Mouse (Mus musculus) embryonic facial prominence, embryonic 13.5 days (tissue): ENCODE measurements around the gene Cbl. TPM values are rescaled to one million over a fixed set of nuclear protein-coding genes. Genes with fewer than 3 reads are reported as not detected.

Experiments
- ATAC-seq: fragments of 200-750 bp; cut with Nextera tagmentation; 2 replicates; pipeline ENCODE4 v1.8.0; 2017; ENCODE audit warnings: low read depth; ENCODE audit not compliant: insufficient number of reproducible peaks, insufficient read depth, low FRiP score, low TSS enrichment
- H3K27ac ChIP-seq: fragments of 300-500 bp; sonication (generic); 2 replicates; pipeline ENCODE4 v1.5.1; 2015; ENCODE audit warnings: moderate library complexity, mild to moderate bottlenecking, inconsistent platforms
- H3K27me3 ChIP-seq: fragments of 300-500 bp; sonication (generic); 2 replicates; pipeline ENCODE4 v1.6.1; 2015; ENCODE audit warnings: mild to moderate bottlenecking, inconsistent platforms
- H3K36me3 ChIP-seq: fragments of 300-500 bp; sonication (generic); 2 replicates; pipeline ENCODE4 v1.6.1; 2015; ENCODE audit warnings: mild to moderate bottlenecking, inconsistent platforms
- H3K4me1 ChIP-seq: fragments of 300-500 bp; sonication (generic); 2 replicates; pipeline ENCODE4 v1.6.1; 2015; ENCODE audit warnings: inconsistent platforms
- H3K4me2 ChIP-seq: fragments of 300-500 bp; sonication (generic); 2 replicates; pipeline ENCODE4 v1.6.1; 2015; ENCODE audit warnings: moderate library complexity, mild to moderate bottlenecking, inconsistent platforms
- H3K4me3 ChIP-seq: fragments of 300-500 bp; sonication (generic); 2 replicates; pipeline ENCODE4 v1.5.1; 2015; ENCODE audit warnings: mild to moderate bottlenecking, inconsistent platforms
- H3K9ac ChIP-seq: fragments of 300-500 bp; sonication (generic); 2 replicates; pipeline ENCODE4 v1.6.1; 2015; ENCODE audit warnings: mild to moderate bottlenecking, inconsistent platforms
- H3K9me3 ChIP-seq: fragments of 300-500 bp; sonication (generic); 2 replicates; pipeline ENCODE4 v1.6.1; 2016; ENCODE audit warnings: inconsistent platforms
- WGBS: fragments of 180-500 bp; shearing (Covaris S2); methylation state at CpG from one replicate; pipeline ENCODE4 v1.1.7; 2015; ENCODE audit warnings: mixed read lengths; 5-methylcytosine and 5-hydroxymethylcytosine counted together
- polyA plus RNA-seq: library from polyadenylated mRNA; unstranded; fragments of >200 nt; fragmentation: Nextera tagmentation; extraction: Ambion mirVana; gene quantifications from 2 replicates; pipeline ENCODE4 v1.2.1, GENCODE M21; 2015

Cbl gene
- polyA plus RNA-seq, 1 experiment from 2014 or later = 17.3 TPM

GRCm38 (mm10) chr9:44207840-44208239 is 26.0 kb downstream of the Cbl start:
- H3K36me3 ChIP-seq = peaks cover 22% of the 10 kb centered on the region
- H3K4me1 ChIP-seq = 0 out of 2 replicates have a peak, but pooled peaks cover 4% of the 10 kb centered on the region
- ATAC-seq = no peak
- H3K27me3 ChIP-seq = no peaks in the 10 kb centered on the region
- H3K9me3 ChIP-seq = no peaks in the 10 kb centered on the region; the same call in 1 of the 2 replicates
- 81% methylated on average over 2 of the region's 2 CpGs for WGBS
- H3K4me2 ChIP-seq = no peak overlapping the region
- H3K4me3 ChIP-seq = no peak overlapping the region
- H3K27ac ChIP-seq = no peak overlapping the region
- H3K9ac ChIP-seq = no peak overlapping the region

GRCm38 (mm10) chr9:44200458-44200857 is 33.4 kb downstream of the Cbl start:
- Histone ChIP-seq H3K9me3 (no peaks in the 10 kb centered on the region), H3K36me3 (peaks cover 33% of the 10 kb centered on the region), H3K27me3 (no peaks in the 10 kb centered on the region), H3K4me2 (no peak overlapping the region), H3K9ac (no peak overlapping the region), H3K27ac (no peak overlapping the region), H3K4me3 (no peak overlapping the region), H3K4me1 (no peaks in the 10 kb centered on the region)
- 76% methylated on average over 3 of the region's 3 CpGs for WGBS
- ATAC-seq = no peak

- Histone ChIP-seq H3K4me2 (no peak overlapping the region), H3K36me3 (peaks cover 35% of the 10 kb centered on the region), H3K4me3 (no peak overlapping the region), H3K27ac (no peak overlapping the region; the same call in 1 of the 2 replicates), H3K4me1 (no peaks in the 10 kb centered on the region), H3K9me3 (no peaks in the 10 kb centered on the region), H3K9ac (no peak overlapping the region), H3K27me3 (no peaks in the 10 kb centered on the region)
- ATAC-seq = no peak
Observed at GRCm38 (mm10) chr9:44199580-44199979, 34.3 kb downstream of the Cbl start.

DNA sequence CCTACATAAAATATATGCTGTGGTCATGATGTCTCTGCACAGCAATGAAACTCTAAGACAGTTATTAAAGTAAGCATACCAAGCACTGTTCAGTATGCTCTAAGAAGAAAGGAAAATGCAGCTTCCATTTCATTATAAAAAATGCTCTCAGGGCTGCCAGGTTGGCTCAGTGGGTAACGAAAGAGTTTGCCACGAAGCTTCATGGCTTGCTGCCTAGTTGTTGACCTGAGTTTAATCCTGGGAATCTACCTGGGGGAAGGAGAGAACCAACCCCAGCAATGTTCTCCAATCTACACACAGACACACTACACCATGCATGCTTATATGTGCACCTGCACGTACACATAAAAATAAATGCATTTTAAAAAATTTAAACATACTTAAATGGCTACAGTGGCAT is 34.7 kb downstream of the Cbl start:
- H3K4me3 ChIP-seq = no peak overlapping the region
- no peak overlapping the region for H3K4me2 ChIP-seq
- H3K4me1 ChIP-seq = no peaks in the 10 kb centered on the region
- ATAC-seq = no peak
- 83% methylated on average over 3 of the region's 3 CpGs for WGBS
- H3K27me3 ChIP-seq = no peaks in the 10 kb centered on the region
- H3K36me3 ChIP-seq = peaks cover 39% of the 10 kb centered on the region
- H3K9me3 ChIP-seq = no peaks in the 10 kb centered on the region
- H3K9ac ChIP-seq = no peak overlapping the region
- peak overlapping the region; percentile 60 for H3K27ac ChIP-seq

DNA sequence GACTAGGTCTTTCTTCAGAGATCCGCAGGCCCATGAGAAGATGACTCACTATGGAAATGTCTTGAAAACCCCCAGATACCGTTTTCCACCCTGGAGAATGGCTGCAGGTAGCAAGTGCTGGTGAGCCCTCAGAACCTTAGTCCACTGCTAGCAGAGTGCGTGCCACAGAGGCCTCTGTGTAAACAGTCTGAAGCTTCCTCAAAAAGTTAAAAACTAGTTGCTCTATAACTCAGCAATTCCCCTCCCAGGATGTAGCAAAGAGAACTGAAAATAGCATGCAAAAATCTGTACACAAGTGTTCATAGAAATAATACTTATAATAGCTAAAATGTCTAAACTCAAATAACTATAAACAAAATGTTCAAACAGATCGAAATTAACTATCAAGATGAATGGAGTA is 37.5 kb downstream of the Cbl start:
- Histone ChIP-seq H3K9ac (no peak overlapping the region), H3K36me3 (peaks cover 44% of the 10 kb centered on the region), H3K27ac (no peak overlapping the region), H3K4me2 (no peak overlapping the region), H3K4me1 (no peaks in the 10 kb centered on the region), H3K4me3 (no peak overlapping the region), H3K9me3 (no peaks in the 10 kb centered on the region), H3K27me3 (no peaks in the 10 kb centered on the region)
- no peak for ATAC-seq
- WGBS = 93% methylated on average over 4 of the region's 4 CpGs

- no peaks in the 10 kb centered on the region for H3K27me3 ChIP-seq
- peaks cover 32% of the 10 kb centered on the region for H3K36me3 ChIP-seq
Observed at GRCm38 (mm10) chr9:44194000-44194399, 39.8 kb downstream of the Cbl start.

GRCm38 (mm10) chr9:44192794-44193193 is 41.1 kb downstream of the Cbl start:
- H3K27me3 ChIP-seq = no peaks in the 10 kb centered on the region

More at GRCm38 (mm10) chr9:44194000-44194399, 39.8 kb downstream of the Cbl start:
- no peak overlapping the region for H3K9ac ChIP-seq
- no peak for ATAC-seq
- H3K4me1 ChIP-seq = no peaks in the 10 kb centered on the region
- 86% methylated on average over 1 of the region's 1 CpGs for WGBS
- no peaks in the 10 kb centered on the region for H3K9me3 ChIP-seq
- H3K4me2 ChIP-seq = no peak overlapping the region
- no peak overlapping the region for H3K4me3 ChIP-seq
- no peak overlapping the region for H3K27ac ChIP-seq

GRCm38 (mm10) chr9:44192312-44192711 is 41.5 kb downstream of the Cbl start:
- no peak overlapping the region for H3K27ac ChIP-seq
- no peak overlapping the region for H3K4me3 ChIP-seq
- H3K9ac ChIP-seq = no peak overlapping the region
- no peaks in the 10 kb centered on the region for H3K9me3 ChIP-seq
- H3K27me3 ChIP-seq = no peaks in the 10 kb centered on the region
- 90% methylated on average over 3 of the region's 3 CpGs for WGBS
- H3K36me3 ChIP-seq = peaks cover 17% of the 10 kb centered on the region
- peaks cover 4% of the 10 kb centered on the region for H3K4me1 ChIP-seq
- ATAC-seq = no peak
- H3K4me2 ChIP-seq = no peak overlapping the region

More at GRCm38 (mm10) chr9:44192794-44193193, 41.1 kb downstream of the Cbl start:
- Histone ChIP-seq H3K4me1 (peaks cover 4% of the 10 kb centered on the region), H3K27ac (no peak overlapping the region), H3K9me3 (no peaks in the 10 kb centered on the region), H3K36me3 (peaks cover 22% of the 10 kb centered on the region), H3K9ac (no peak overlapping the region), H3K4me2 (no peak overlapping the region), H3K4me3 (no peak overlapping the region)
- WGBS = 92% methylated on average over 5 of the region's 5 CpGs
- no peak for ATAC-seq

- 56% methylated on average over 3 of the region's 3 CpGs for WGBS
- Histone ChIP-seq H3K9ac (no peak overlapping the region), H3K4me1 (peaks cover 4% of the 10 kb centered on the region), H3K36me3 (peaks cover 17% of the 10 kb centered on the region), H3K27ac (no peak overlapping the region), H3K27me3 (no peaks in the 10 kb centered on the region), H3K4me3 (no peak overlapping the region), H3K9me3 (no peaks in the 10 kb centered on the region), H3K4me2 (no peak overlapping the region)
- no peak for ATAC-seq
Observed at GRCm38 (mm10) chr9:44191166-44191565, 42.7 kb downstream of the Cbl start.

DNA sequence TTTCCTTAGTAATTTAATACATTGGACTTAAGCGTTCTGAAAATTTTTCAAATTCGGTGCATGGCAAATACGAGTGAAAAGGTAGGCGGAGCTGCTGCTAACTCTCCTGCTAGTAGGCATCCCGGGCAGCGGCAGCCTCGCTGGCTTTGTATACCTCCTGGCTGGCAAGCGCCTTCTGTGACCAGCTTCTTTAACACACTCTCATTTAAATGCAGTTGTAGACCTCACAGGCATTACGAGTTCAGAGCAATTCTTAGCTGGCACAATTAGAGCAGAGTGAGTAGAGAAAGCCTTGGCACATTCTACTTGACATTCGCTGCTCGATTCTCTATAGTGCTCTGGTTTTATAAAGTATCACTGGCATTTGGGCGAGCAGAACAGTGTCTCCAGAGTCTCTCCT is 45.6 kb downstream of the Cbl start:
- no peaks in the 10 kb centered on the region for H3K9me3 ChIP-seq
- H3K4me3 ChIP-seq = no peak overlapping the region
- H3K27me3 ChIP-seq = no peaks in the 10 kb centered on the region
- ATAC-seq = no peak
- WGBS = 58% methylated on average over 12 of the region's 12 CpGs
- no peak overlapping the region for H3K27ac ChIP-seq
- 0 out of 2 replicates have a peak overlapping the region, but pooled peaks have one; percentile 7 for H3K4me2 ChIP-seq
- H3K9ac ChIP-seq = no peak overlapping the region
- H3K36me3 ChIP-seq = peaks cover 7% of the 10 kb centered on the region; the same call in 1 of the 2 replicates
- peaks cover 4% of the 10 kb centered on the region for H3K4me1 ChIP-seq

DNA sequence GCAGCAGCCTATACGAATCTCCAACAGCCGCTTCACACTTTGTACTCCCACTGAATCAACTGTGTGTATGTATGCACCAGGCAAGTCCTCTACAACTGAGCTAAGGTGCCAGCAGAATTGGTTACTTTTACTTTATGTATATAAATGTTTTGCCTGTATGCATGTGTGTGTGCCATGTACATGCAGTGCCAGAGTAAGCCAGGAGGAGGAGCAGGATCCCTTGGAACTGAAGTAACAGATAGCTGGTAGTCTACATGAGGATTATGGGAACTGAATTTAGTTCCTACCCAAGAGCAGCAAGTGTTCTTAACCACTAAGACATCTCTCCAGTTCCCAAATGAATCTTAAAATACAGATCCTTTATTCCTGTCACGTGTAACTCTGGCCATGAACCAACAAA is 51.6 kb downstream of the Cbl start:
- WGBS = 98% methylated on average over 3 of the region's 3 CpGs
- Histone ChIP-seq H3K27ac (no peak overlapping the region), H3K4me1 (no peaks in the 10 kb centered on the region), H3K9me3 (no peaks in the 10 kb centered on the region), H3K27me3 (no peaks in the 10 kb centered on the region), H3K4me2 (no peak overlapping the region), H3K9ac (no peak overlapping the region), H3K36me3 (peaks cover 21% of the 10 kb centered on the region; the same call in 1 of the 2 replicates), H3K4me3 (no peak overlapping the region)
- no peak for ATAC-seq

- no peak overlapping the region for H3K9ac ChIP-seq
- H3K4me1 ChIP-seq = no peaks in the 10 kb centered on the region
- no peaks in the 10 kb centered on the region for H3K9me3 ChIP-seq
- H3K36me3 ChIP-seq = peaks cover 21% of the 10 kb centered on the region; the same call in 1 of the 2 replicates
- H3K4me3 ChIP-seq = no peak overlapping the region
- H3K4me2 ChIP-seq = no peak overlapping the region
- 90% methylated on average over 5 of the region's 5 CpGs for WGBS
- no peak for ATAC-seq
- no peaks in the 10 kb centered on the region for H3K27me3 ChIP-seq
- no peak overlapping the region for H3K27ac ChIP-seq
Observed at GRCm38 (mm10) chr9:44181537-44181936, 52.3 kb downstream of the Cbl start.
